Mouse (Mus musculus): ENCODE measurements around the gene Tmem54. TPM values are rescaled to one million over a fixed set of nuclear protein-coding genes. Genes with fewer than 3 reads are reported as not detected.

The Tmem54 gene
- polyA plus RNA-seq, 1 experiment from 2014 or later, result 14.5 TPM

GRCm38 (mm10) chr4:129113083-129113988 lies 8.0 kb downstream of the Tmem54 start:
- Histone ChIP-seq H3K9me3 (ENCODE audit: low read length) (no peaks in the 10 kb centered on the region), H3K9ac (replicated peaks; ENCODE audit: low read length) (no peak overlapping the region), H3K27me3 (ENCODE audit: insufficient read depth, low read length) (no peaks in the 10 kb centered on the region), H3K27ac (ENCODE audit: low read length) (no peak overlapping the region), H3K4me3 (ENCODE audit: low read length) (no peak overlapping the region), H3K36me3 (ENCODE audit: insufficient read depth, low read length) (no peaks in the 10 kb centered on the region), H3K4me1 (ENCODE audit: insufficient read depth, low read length) (peaks cover 35% of the 10 kb centered on the region), H3K4me2 (replicated peaks; ENCODE audit: low read depth, low read length) (no peak overlapping the region)
- 27% methylated on average over 28 of the region's 28 CpGs for WGBS
- ATAC-seq (ENCODE audit: low FRiP score, low TSS enrichment), result peak; percentile 85

GRCm38 (mm10) chr4:129116703-129117102 lies 11.4 kb downstream of the Tmem54 start:
- 92% methylated on average over 8 of the region's 8 CpGs for WGBS
- H3K4me1 ChIP-seq (ENCODE audit: insufficient read depth, low read length), result peaks cover 35% of the 10 kb centered on the region
- H3K27ac ChIP-seq (ENCODE audit: low read length), result no peak overlapping the region
- no peak overlapping the region for H3K9ac ChIP-seq (replicated peaks; ENCODE audit: low read length)
- no peaks in the 10 kb centered on the region for H3K36me3 ChIP-seq (ENCODE audit: insufficient read depth, low read length)
- no peak overlapping the region for H3K4me2 ChIP-seq (replicated peaks; ENCODE audit: low read depth, low read length)
- no peaks in the 10 kb centered on the region for H3K9me3 ChIP-seq (ENCODE audit: low read length)
- H3K27me3 ChIP-seq (ENCODE audit: insufficient read depth, low read length), result peaks cover 17% of the 10 kb centered on the region
- no peak overlapping the region for H3K4me3 ChIP-seq (ENCODE audit: low read length)
- no peak for ATAC-seq (ENCODE audit: low FRiP score, low TSS enrichment)

- Histone ChIP-seq H3K27ac (ENCODE audit: low read length) (no peak overlapping the region), H3K36me3 (ENCODE audit: insufficient read depth, low read length) (no peaks in the 10 kb centered on the region), H3K4me3 (ENCODE audit: low read length) (no peak overlapping the region), H3K9ac (replicated peaks; ENCODE audit: low read length) (no peak overlapping the region), H3K27me3 (ENCODE audit: insufficient read depth, low read length) (peaks cover 24% of the 10 kb centered on the region), H3K4me2 (replicated peaks; ENCODE audit: low read depth, low read length) (no peak overlapping the region), H3K9me3 (ENCODE audit: low read length) (no peaks in the 10 kb centered on the region), H3K4me1 (ENCODE audit: insufficient read depth, low read length) (peaks cover 25% of the 10 kb centered on the region)
- no peak for ATAC-seq (ENCODE audit: low FRiP score, low TSS enrichment)
- 85% methylated on average over 14 of the region's 14 CpGs for WGBS
Observed at GRCm38 (mm10) chr4:129117720-129118510, 12.6 kb downstream of the Tmem54 start.

GRCm38 (mm10) chr4:129119708-129120107 lies 14.4 kb downstream of the Tmem54 start:
- H3K4me1 ChIP-seq (ENCODE audit: insufficient read depth, low read length), result peaks cover 21% of the 10 kb centered on the region
- 73% methylated on average over 10 of the region's 10 CpGs for WGBS
- no peak for ATAC-seq (ENCODE audit: low FRiP score, low TSS enrichment)
- no peaks in the 10 kb centered on the region for H3K36me3 ChIP-seq (ENCODE audit: insufficient read depth, low read length)
- no peaks in the 10 kb centered on the region for H3K9me3 ChIP-seq (ENCODE audit: low read length)
- H3K4me3 ChIP-seq (ENCODE audit: low read length), result no peak overlapping the region
- no peak overlapping the region for H3K9ac ChIP-seq (replicated peaks; ENCODE audit: low read length)
- peaks cover 30% of the 10 kb centered on the region for H3K27me3 ChIP-seq (ENCODE audit: insufficient read depth, low read length)
- H3K27ac ChIP-seq (ENCODE audit: low read length), result no peak overlapping the region
- H3K4me2 ChIP-seq (replicated peaks; ENCODE audit: low read depth, low read length), result no peak overlapping the region

GRCm38 (mm10) chr4:129120520-129121445 lies 15.4 kb downstream of the Tmem54 start:
- no peak overlapping the region for H3K9ac ChIP-seq (replicated peaks; ENCODE audit: low read length)
- H3K27me3 ChIP-seq (ENCODE audit: insufficient read depth, low read length), result peaks cover 30% of the 10 kb centered on the region
- H3K9me3 ChIP-seq (ENCODE audit: low read length), result no peaks in the 10 kb centered on the region
- H3K4me3 ChIP-seq (ENCODE audit: low read length), result peak overlapping the region; percentile 53
- peak overlapping the region; percentile 94 for H3K4me2 ChIP-seq (replicated peaks; ENCODE audit: low read depth, low read length)
- WGBS, result 1% methylated on average over 56 of the region's 59 CpGs
- peak; percentile 72 for ATAC-seq (ENCODE audit: low FRiP score, low TSS enrichment)
- no peak overlapping the region for H3K27ac ChIP-seq (ENCODE audit: low read length)
- H3K36me3 ChIP-seq (ENCODE audit: insufficient read depth, low read length), result no peaks in the 10 kb centered on the region
- peaks cover 27% of the 10 kb centered on the region for H3K4me1 ChIP-seq (ENCODE audit: insufficient read depth, low read length)

GRCm38 (mm10) chr4:129121569-129122086 lies 16.3 kb downstream of the Tmem54 start, which contains the start of gene Hpca:
Hpca (minus strand) TSS chr4:129122036.
- Histone ChIP-seq H3K4me1 (ENCODE audit: insufficient read depth, low read length) (peaks cover 32% of the 10 kb centered on the region), H3K4me2 (replicated peaks; ENCODE audit: low read depth, low read length) (peak within 1 kb of the TSS; percentile 94), H3K9me3 (ENCODE audit: low read length) (no peaks in the 10 kb centered on the region), H3K4me3 (ENCODE audit: low read length) (peak within 1 kb of the TSS; percentile 53), H3K27ac (ENCODE audit: low read length) (no peak within 1 kb of the TSS), H3K27me3 (ENCODE audit: insufficient read depth, low read length) (peaks cover 30% of the 10 kb centered on the region), H3K36me3 (ENCODE audit: insufficient read depth, low read length) (no peaks in the 10 kb centered on the region), H3K9ac (replicated peaks; ENCODE audit: low read length) (no peak within 1 kb of the TSS)
- 0% methylated on average over 17 of the region's 17 CpGs for WGBS
- ATAC-seq (ENCODE audit: low FRiP score, low TSS enrichment), result no peak

- no peaks in the 10 kb centered on the region for H3K36me3 ChIP-seq (ENCODE audit: insufficient read depth, low read length)
- H3K4me3 ChIP-seq (ENCODE audit: low read length), result no peak overlapping the region
- H3K27ac ChIP-seq (ENCODE audit: low read length), result no peak overlapping the region
- H3K4me2 ChIP-seq (replicated peaks; ENCODE audit: low read depth, low read length), result no peak overlapping the region
- peaks cover 30% of the 10 kb centered on the region for H3K27me3 ChIP-seq (ENCODE audit: insufficient read depth, low read length)
- H3K9ac ChIP-seq (replicated peaks; ENCODE audit: low read length), result no peak overlapping the region
- WGBS, result 35% methylated on average over 9 of the region's 9 CpGs
- H3K4me1 ChIP-seq (ENCODE audit: insufficient read depth, low read length), result peaks cover 32% of the 10 kb centered on the region
- no peak for ATAC-seq (ENCODE audit: low FRiP score, low TSS enrichment)
- H3K9me3 ChIP-seq (ENCODE audit: low read length), result no peaks in the 10 kb centered on the region
Observed at GRCm38 (mm10) chr4:129122107-129122506, 16.8 kb downstream of the Tmem54 start.

- whole genome bisulfite sequencing, result 37% methylated on average over 8 of the region's 8 CpGs
- no peak for ATAC-seq (ENCODE audit: low FRiP score, low TSS enrichment)
- no peaks in the 10 kb centered on the region for H3K9me3 ChIP-seq (ENCODE audit: low read length)
- no peak overlapping the region for H3K4me3 ChIP-seq (ENCODE audit: low read length)
- H3K36me3 ChIP-seq (ENCODE audit: insufficient read depth, low read length), result no peaks in the 10 kb centered on the region
- no peak overlapping the region for H3K27ac ChIP-seq (ENCODE audit: low read length)
- no peak overlapping the region for H3K9ac ChIP-seq (replicated peaks; ENCODE audit: low read length)
- no peak overlapping the region for H3K4me2 ChIP-seq (replicated peaks; ENCODE audit: low read depth, low read length)
- peaks cover 30% of the 10 kb centered on the region for H3K27me3 ChIP-seq (ENCODE audit: insufficient read depth, low read length)
- peaks cover 32% of the 10 kb centered on the region for H3K4me1 ChIP-seq (ENCODE audit: insufficient read depth, low read length)
Observed at GRCm38 (mm10) chr4:129122719-129123118, 17.4 kb downstream of the Tmem54 start.

- Histone ChIP-seq H3K36me3 (ENCODE audit: insufficient read depth, low read length) (no peaks in the 10 kb centered on the region), H3K4me3 (ENCODE audit: low read length) (no peak overlapping the region), H3K27me3 (ENCODE audit: insufficient read depth, low read length) (peaks cover 28% of the 10 kb centered on the region), H3K27ac (ENCODE audit: low read length) (no peak overlapping the region), H3K4me1 (ENCODE audit: insufficient read depth, low read length) (peaks cover 35% of the 10 kb centered on the region), H3K4me2 (replicated peaks; ENCODE audit: low read depth, low read length) (no peak overlapping the region), H3K9me3 (ENCODE audit: low read length) (no peaks in the 10 kb centered on the region), H3K9ac (replicated peaks; ENCODE audit: low read length) (no peak overlapping the region)
- no peak for ATAC-seq (ENCODE audit: low FRiP score, low TSS enrichment)
- WGBS, result 7% methylated on average over 13 of the region's 13 CpGs
Observed at GRCm38 (mm10) chr4:129124652-129125146, 19.4 kb downstream of the Tmem54 start.

Data from kidney, embryonic 16.5 days (tissue).